Mouse (Mus musculus): ENCODE data around the gene Stag1.

Stag1 gene

GRCm38 (mm10) chr9:100605522-100605921, 7.9 kb downstream of the Stag1 start:
- no peak for DNase-seq (ENCODE audit: low spot score in 2 of 2)

GRCm38 (mm10) chr9:100605985-100606554, 8.5 kb downstream of the Stag1 start:
- DNase-seq (ENCODE audit: low spot score in 2 of 2), result no peak

GRCm38 (mm10) chr9:100613501-100614071, 16.0 kb downstream of the Stag1 start:
- DNase-seq (ENCODE audit: low spot score in 2 of 2), result no peak

GRCm38 (mm10) chr9:100616947-100617346, 19.3 kb downstream of the Stag1 start:
- no peak for DNase-seq (ENCODE audit: low spot score in 2 of 2)

- no peak for DNase-seq (ENCODE audit: low spot score in 2 of 2)
Measured at GRCm38 (mm10) chr9:100626258-100626657, 28.7 kb downstream of the Stag1 start.

- no peak for DNase-seq (ENCODE audit: low spot score in 2 of 2)
Measured at GRCm38 (mm10) chr9:100640754-100641153, 43.2 kb downstream of the Stag1 start.

GRCm38 (mm10) chr9:100641391-100642085, 43.9 kb downstream of the Stag1 start:
- DNase-seq (ENCODE audit: low spot score in 2 of 2), result no peak

- peak in 1 of 2 experiments; percentile 11 for DNase-seq (ENCODE audit: low spot score in 2 of 2)
Measured at GRCm38 (mm10) chr9:100642186-100642839, 44.7 kb downstream of the Stag1 start.

GRCm38 (mm10) chr9:100642840-100643697, 45.5 kb downstream of the Stag1 start:
- DNase-seq (ENCODE audit: low spot score in 2 of 2), result peak; percentile 99

GRCm38 (mm10) chr9:100644071-100644771, 46.6 kb downstream of the Stag1 start:
- DNase-seq (ENCODE audit: low spot score in 2 of 2), result peak; percentile 78 to 79

GRCm38 (mm10) chr9:100645026-100645940, 47.7 kb downstream of the Stag1 start:
- no peak for DNase-seq (ENCODE audit: low spot score in 2 of 2)

GRCm38 (mm10) chr9:100646276-100646675, 48.7 kb downstream of the Stag1 start:
- no peak for DNase-seq (ENCODE audit: low spot score in 2 of 2)

GRCm38 (mm10) chr9:100647774-100648323, 50.3 kb downstream of the Stag1 start:
- DNase-seq (ENCODE audit: low spot score in 2 of 2), result no peak

GRCm38 (mm10) chr9:100654104-100654503, 56.5 kb downstream of the Stag1 start:
- DNase-seq (ENCODE audit: low spot score in 2 of 2), result no peak

GRCm38 (mm10) chr9:100656058-100656457, 58.5 kb downstream of the Stag1 start:
- no peak for DNase-seq (ENCODE audit: low spot score in 2 of 2)

GRCm38 (mm10) chr9:100660587-100660986, 63.0 kb downstream of the Stag1 start:
- no peak for DNase-seq (ENCODE audit: low spot score in 2 of 2)

- no peak for DNase-seq (ENCODE audit: low spot score in 2 of 2)
Measured at GRCm38 (mm10) chr9:100663473-100664134, 66.0 kb downstream of the Stag1 start.

- DNase-seq (ENCODE audit: low spot score in 2 of 2), result no peak
Measured at GRCm38 (mm10) chr9:100670151-100670550, 72.6 kb downstream of the Stag1 start.

GRCm38 (mm10) chr9:100679036-100679435, 81.4 kb downstream of the Stag1 start:
- DNase-seq (ENCODE audit: low spot score in 2 of 2), result no peak

All from heart, adult 9 months (tissue).